Mouse (Mus musculus) heart, postnatal 0 days (tissue): ENCODE measurements at regions not wholly inside any gene's neighbourhood (a gene's known extent, or its start where the extent isn't known, plus 50 kb on each side); places are given as distances from the start of the nearest gene placed in this dataset.

Experiments
- ATAC-seq: fragments of 200-750 bp; cut with Nextera tagmentation; 2 replicates; pipeline ENCODE4 v1.8.0; 2017; ENCODE audit warnings: low read depth, moderate number of reproducible peaks, moderate library complexity; ENCODE audit not compliant: insufficient read depth
- DNase-seq: peaks from one replicate; pipeline ENCODE4 v3.0.0-alpha.2; 2016; ENCODE audit warnings: low spot score
- H3K27ac ChIP-seq: fragments of 300-500 bp; sonication (generic); 2 replicates; pipeline ENCODE4 v1.5.1; 2014; ENCODE audit warnings: low read depth, mild to moderate bottlenecking
- H3K27me3 ChIP-seq: fragments of 300-500 bp; sonication (generic); 2 replicates; pipeline ENCODE4 v1.6.1; 2014; ENCODE audit warnings: low read length, mixed read lengths; ENCODE audit not compliant: control insufficient read depth, insufficient read depth
- H3K36me3 ChIP-seq: fragments of 300-500 bp; sonication (generic); replicated peaks from 2 replicates; pipeline ENCODE4 v1.6.1; 2014; ENCODE audit warnings: low read length, mixed read lengths; ENCODE audit not compliant: control insufficient read depth, insufficient read depth
- H3K4me1 ChIP-seq: fragments of 300-500 bp; sonication (generic); 2 replicates; pipeline ENCODE4 v1.6.1; 2014; ENCODE audit warnings: antibody characterized with exemption; ENCODE audit not compliant: control insufficient read depth, insufficient read depth
- H3K4me2 ChIP-seq: fragments of 300-500 bp; sonication (generic); 2 replicates; pipeline ENCODE4 v1.6.1; 2014; ENCODE audit warnings: low read depth, mild to moderate bottlenecking, low read length, moderate library complexity
- H3K4me3 ChIP-seq: fragments of 300-500 bp; sonication (generic); 2 replicates; pipeline ENCODE4 v1.5.1; 2014; ENCODE audit warnings: low read depth, low read length
- H3K9ac ChIP-seq: fragments of 300-500 bp; sonication (generic); replicated peaks from 2 replicates; pipeline ENCODE4 v1.6.1; 2014; ENCODE audit warnings: low read depth, low read length, mixed read lengths
- H3K9me3 ChIP-seq: fragments of 300-500 bp; sonication (generic); replicated peaks from 2 replicates; pipeline ENCODE4 v1.6.1; 2016; ENCODE audit warnings: low read length; ENCODE audit not compliant: control insufficient read depth
- CTCF ChIP-seq: IDR thresholded peaks from 2 replicates; pipeline ENCODE4 v1.5.1; 2016; ENCODE audit warnings: antibody characterized with exemption, control low read depth, low read depth
- EP300 ChIP-seq: IDR thresholded peaks from 2 replicates; pipeline ENCODE4 v1.6.1; 2016; ENCODE audit warnings: antibody characterized with exemption, low read depth
- WGBS: fragments of 180-500 bp; shearing (Covaris S2); extraction: QIAGEN DNeasy Blood & Tissue Kit; methylation state at CpG from one replicate; pipeline ENCODE4 v1.1.7; 2014; 5-methylcytosine and 5-hydroxymethylcytosine counted together

DNA sequence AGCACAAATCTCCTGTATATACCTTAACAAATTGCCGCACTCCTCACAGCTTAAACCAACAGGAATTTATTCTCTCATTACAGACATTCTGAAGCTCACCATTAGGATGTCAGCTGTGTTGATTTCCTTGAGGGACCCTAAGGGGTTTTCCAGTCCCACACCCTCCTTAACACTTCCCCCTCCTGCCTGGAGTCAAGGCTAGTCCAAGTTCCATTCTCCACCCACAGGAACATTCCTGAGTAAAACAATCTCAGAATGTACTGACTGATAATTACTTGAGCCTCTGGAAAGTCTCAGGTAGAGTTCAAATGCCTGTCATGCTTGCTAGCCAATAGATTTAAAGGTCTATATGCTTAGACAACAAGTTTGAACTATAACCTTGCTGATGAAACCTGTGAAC, 628.2 kb upstream of the Vrk2 start:
- TF ChIP-seq EP300 (no peak), CTCF (no peak)
- no peaks in the 10 kb centered on the region for H3K27me3 ChIP-seq
- no peak overlapping the region for H3K4me2 ChIP-seq
- peaks cover 2% of the 10 kb centered on the region; the same call in 1 of the 2 replicates for H3K9me3 ChIP-seq
- no peak for ATAC-seq
- no peaks in the 10 kb centered on the region for H3K4me1 ChIP-seq
- DNase-seq: no peak
- no peak overlapping the region for H3K27ac ChIP-seq
- no peak overlapping the region for H3K9ac ChIP-seq
- no peaks in the 10 kb centered on the region for H3K36me3 ChIP-seq
- WGBS: 69% methylated on average over 1 of the region's 1 CpGs
- H3K4me3 ChIP-seq: no peak overlapping the region

DNA sequence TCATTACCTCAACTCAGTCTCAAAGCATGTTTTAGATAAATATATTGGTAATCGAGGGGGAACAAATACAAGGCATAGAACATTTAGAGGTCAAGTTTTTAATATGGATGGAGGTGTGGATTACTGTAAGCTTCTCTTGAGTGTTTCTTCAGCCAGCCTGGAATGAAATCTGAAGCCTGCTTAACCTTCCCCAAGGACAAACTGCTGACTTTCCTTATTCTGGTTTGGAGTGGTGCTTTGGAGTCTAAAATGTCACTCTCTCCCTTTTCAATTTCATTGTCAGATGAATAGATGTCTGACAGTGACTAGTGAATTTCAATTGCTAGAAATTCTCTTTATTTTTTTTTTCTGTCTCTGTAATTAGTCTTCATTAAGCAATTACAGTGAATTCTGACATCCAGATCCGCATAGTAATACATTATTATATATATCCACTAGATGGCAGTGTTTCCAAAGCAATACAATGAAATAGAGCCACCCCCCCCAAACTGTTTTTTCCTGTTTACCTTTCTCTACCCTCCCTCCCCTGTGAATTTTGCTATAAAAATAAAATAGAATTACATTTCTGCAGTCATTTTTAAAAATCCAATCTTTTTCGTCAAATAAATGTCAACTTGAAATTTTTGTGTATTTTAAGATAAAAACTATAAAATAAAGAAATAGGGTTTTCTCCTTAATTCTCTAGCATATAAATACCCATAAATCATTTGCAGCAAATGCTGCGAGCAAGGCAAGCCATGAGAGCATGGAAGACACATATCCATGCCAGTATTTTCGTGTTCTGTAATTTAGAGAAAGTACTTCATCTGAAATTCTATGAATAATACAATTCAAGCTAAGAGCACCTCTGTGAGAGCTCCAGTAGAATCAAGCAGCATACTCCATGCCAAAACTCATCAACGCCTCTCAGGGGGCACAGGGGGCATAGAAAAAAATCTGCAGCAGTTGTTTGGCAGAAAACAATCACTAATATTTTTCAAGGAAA, 626.2 kb upstream of the Vrk2 start:
- Histone ChIP-seq H3K4me2 (no peak overlapping the region), H3K36me3 (no peaks in the 10 kb centered on the region), H3K9ac (no peak overlapping the region), H3K9me3 (no peaks in the 10 kb centered on the region), H3K27ac (no peak overlapping the region), H3K4me1 (no peaks in the 10 kb centered on the region), H3K4me3 (no peak overlapping the region), H3K27me3 (no peaks in the 10 kb centered on the region)
- no peak for ATAC-seq
- peak; percentile 25 for DNase-seq
- peak; percentile 45 for TF ChIP-seq CTCF
- no peak for TF ChIP-seq EP300
- 26% methylated on average over 6 of the region's 6 CpGs for WGBS

DNA sequence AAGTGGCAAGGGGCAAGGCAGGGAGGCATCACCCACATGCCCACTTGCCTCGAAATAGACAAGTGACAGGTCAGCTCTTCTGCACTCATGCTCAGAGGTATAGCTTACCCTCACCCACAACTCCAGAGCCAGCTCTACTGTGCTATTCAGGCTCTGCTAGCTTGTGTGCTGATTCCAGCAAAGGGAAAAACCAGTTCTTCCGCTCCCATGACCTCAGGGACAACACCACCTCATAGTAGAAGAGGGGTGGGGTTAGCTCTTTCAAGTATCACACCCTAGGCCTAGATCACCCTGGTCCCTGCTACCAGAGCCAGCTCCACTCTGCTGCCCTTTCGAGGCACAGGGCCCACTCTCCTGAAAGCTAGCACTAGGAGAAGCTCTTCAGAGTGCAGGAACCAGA, 622.0 kb upstream of the Vrk2 start:
- ATAC-seq: no peak
- H3K9ac ChIP-seq: no peak overlapping the region

DNA sequence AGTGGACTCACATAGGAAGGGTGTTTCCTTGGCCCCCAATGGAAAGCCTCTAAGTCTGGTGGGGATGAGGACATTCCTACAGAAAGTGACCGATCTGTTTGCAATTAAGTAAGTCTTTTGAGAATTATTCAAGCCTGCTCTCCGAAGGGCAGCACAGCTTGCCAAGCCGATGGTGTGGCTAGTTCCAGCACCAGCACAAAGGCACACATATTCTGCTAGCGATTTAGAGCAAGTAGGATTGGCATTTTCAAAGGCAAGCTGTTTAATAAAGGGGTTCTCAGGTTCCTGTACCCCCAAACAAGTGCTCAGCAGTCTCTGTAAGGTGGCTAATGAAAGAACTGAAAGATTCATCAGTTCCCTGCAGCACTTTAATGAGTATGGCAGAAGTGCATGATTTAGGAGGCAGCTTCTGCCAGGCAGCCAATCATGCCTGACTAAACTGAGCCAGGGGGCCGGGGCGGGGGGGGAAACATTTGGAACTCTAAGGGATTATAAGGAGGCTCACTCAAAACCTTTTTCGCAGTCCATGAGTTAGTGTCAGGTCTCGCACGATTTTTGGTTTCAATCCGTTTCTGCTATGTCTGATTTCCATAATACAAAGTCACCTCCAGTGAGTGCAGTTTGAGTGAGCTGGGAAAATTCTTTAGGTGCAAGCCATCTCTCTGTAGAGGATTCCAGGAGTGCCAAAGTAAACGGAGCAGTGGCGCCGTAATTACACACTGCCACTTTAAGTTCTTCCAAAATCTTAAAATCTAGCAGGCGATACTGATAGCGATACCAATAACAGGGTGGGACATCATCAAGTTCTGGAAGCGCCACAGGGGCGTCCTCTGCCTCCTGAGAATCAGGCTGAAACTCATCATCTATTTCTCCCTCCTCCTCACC, 609.8 kb upstream of the Vrk2 start:
- 71% methylated on average over 17 of the region's 17 CpGs for WGBS
- TF ChIP-seq EP300: no peak
- TF ChIP-seq CTCF: no peak

More for the DNA sequence above, 622.0 kb upstream of the Vrk2 start:
- no peak overlapping the region for H3K4me2 ChIP-seq
- H3K9me3 ChIP-seq: no peaks in the 10 kb centered on the region
- H3K36me3 ChIP-seq: no peaks in the 10 kb centered on the region
- H3K27ac ChIP-seq: no peak overlapping the region
- no peak overlapping the region for H3K4me3 ChIP-seq
- no peaks in the 10 kb centered on the region for H3K4me1 ChIP-seq
- 43% methylated on average over 3 of the region's 3 CpGs for WGBS
- TF ChIP-seq EP300: no peak
- no peak for TF ChIP-seq CTCF
- no peaks in the 10 kb centered on the region for H3K27me3 ChIP-seq
- no peak for DNase-seq

DNA sequence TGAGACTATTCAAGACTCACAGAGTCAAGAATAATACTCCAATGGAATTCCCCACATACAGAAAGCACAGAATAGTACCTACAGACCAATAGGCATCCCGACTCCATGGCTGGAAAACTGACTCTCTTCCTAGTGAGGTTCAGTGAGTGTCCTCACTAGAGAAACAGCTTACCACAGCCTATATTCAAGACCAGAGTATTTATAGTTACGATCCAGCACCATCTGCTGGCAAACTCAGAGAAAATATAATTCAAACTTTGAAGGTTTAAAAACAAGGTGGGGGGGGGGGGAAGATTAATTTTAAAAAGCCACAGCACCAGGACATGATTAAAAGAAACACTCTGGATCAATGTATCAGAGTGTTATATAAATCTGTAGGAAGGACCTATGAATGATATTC, 590.2 kb upstream of the Vrk2 start:
- Histone ChIP-seq H3K4me2 (no peak overlapping the region), H3K9me3 (no peaks in the 10 kb centered on the region), H3K27me3 (no peaks in the 10 kb centered on the region), H3K4me1 (no peaks in the 10 kb centered on the region), H3K27ac (no peak overlapping the region), H3K4me3 (no peak overlapping the region), H3K36me3 (no peaks in the 10 kb centered on the region), H3K9ac (no peak overlapping the region)
- ATAC-seq (no peak), DNase-seq (no peak)
- 60% methylated on average over 2 of the region's 2 CpGs for whole genome bisulfite sequencing
- TF ChIP-seq EP300 (no peak), CTCF (no peak)

More for the DNA sequence above, 609.8 kb upstream of the Vrk2 start:
- H3K4me3 ChIP-seq: no peak overlapping the region
- H3K27ac ChIP-seq: no peak overlapping the region
- H3K9me3 ChIP-seq: no peaks in the 10 kb centered on the region
- H3K36me3 ChIP-seq: no peaks in the 10 kb centered on the region
- DNase-seq: no peak
- no peak for ATAC-seq
- H3K4me1 ChIP-seq: no peaks in the 10 kb centered on the region
- H3K27me3 ChIP-seq: no peaks in the 10 kb centered on the region
- no peak overlapping the region for H3K4me2 ChIP-seq
- no peak overlapping the region for H3K9ac ChIP-seq
